8 mouse cellular contexts compared by ENCODE assay signal in genomic region chrX:136742241-136742640, GRCm38 (mm10). TPM values are rescaled to one million over a fixed set of nuclear protein-coding genes. Genes with fewer than 3 reads are reported as not detected.
DNase-seq lines count a peak whose midpoint lies in the region; ATAC-seq and TF ChIP-seq lines count a peak whose summit lies in the region.

No protein-coding gene starts in this region.

- no peaks in the 10 kb centered on the region for H3K27me3 ChIP-seq in C2C12 (ENCODE audit: control insufficient read depth, insufficient read depth, insufficient read length)
- peaks cover 2% of the 10 kb centered on the region; the same call in 1 of the 2 replicates for H3K27me3 ChIP-seq in limb, embryonic 12.5 days

- peaks cover 35% of the 10 kb centered on the region for H3K79me3 ChIP-seq in C2C12 (ENCODE audit: low read depth)

- 0 out of 2 replicates have a peak, but pooled peaks cover 2% of the 10 kb centered on the region for H3K4me1 ChIP-seq in limb, embryonic 12.5 days (replicated peaks)

- no peak for ATAC-seq in limb, embryonic 12.5 days (ENCODE audit: insufficient number of reproducible peaks, insufficient read depth, low FRiP score, low TSS enrichment, low read depth)

- H3K9me3 ChIP-seq in limb, embryonic 12.5 days, result no peaks in the 10 kb centered on the region

- no peak for TF ChIP-seq CTCF in C2C12 (IDR thresholded peaks at IDR 0.05; ENCODE audit: control insufficient read depth, insufficient read depth, insufficient read length)

- peak overlapping the region; percentile 51 for H3K4me2 ChIP-seq in limb, embryonic 12.5 days

- H3K36me3 ChIP-seq in C2C12 (ENCODE audit: control insufficient read depth, insufficient read depth), result peaks cover 25% of the 10 kb centered on the region
- peaks cover 6% of the 10 kb centered on the region; the same call in 1 of the 2 replicates for H3K36me3 ChIP-seq in limb, embryonic 12.5 days

- peak overlapping the region; percentile 29 for H3K4me3 ChIP-seq in C2C12 (ENCODE audit: insufficient read depth, poor library complexity, severe bottlenecking)
- peak overlapping the region; percentile 47 for H3K4me3 ChIP-seq in limb, embryonic 12.5 days (replicated peaks)

- peak overlapping the region; percentile 86 for H3K27ac ChIP-seq in limb, embryonic 12.5 days

- DNase-seq in adrenal gland, postnatal 10 days, result peak; percentile 17
- DNase-seq in adrenal gland, adult 2 months, result no peak
- DNase-seq in forelimb bud, embryonic 11.5 days (ENCODE audit: low read depth, low spot score), result peak; percentile 4
- DNase-seq in neural tube, embryonic 10.5 days (ENCODE audit: extremely low spot score, low spot score), result peak; percentile 14
- no peak for DNase-seq in ovary, adult 18-20 months (ENCODE audit: low spot score)
- DNase-seq in testis, postnatal 14 days (ENCODE audit: low spot score), result no peak

- H3K9ac ChIP-seq in limb, embryonic 12.5 days (replicated peaks), result peak overlapping the region; percentile 51

- WGBS in limb, embryonic 12.5 days, result 25% methylated on average over 10 of the region's 10 CpGs

- H3ac ChIP-seq in C2C12 (ENCODE audit: control insufficient read depth, insufficient read length, low read depth), result peak overlapping the region; percentile 59

- peaks cover 39% of the 10 kb centered on the region for H3K79me2 ChIP-seq in C2C12 (ENCODE audit: control insufficient read depth, insufficient read depth)

TF ChIP-seq in C2C12, 6 proteins besides CTCF, POLR2A, EP300 and RAD21:
- TF ChIP-seq MYOD1 (IDR thresholded peaks at IDR 0.05; ENCODE audit: control insufficient read depth, insufficient read length, low read depth), result no peak
- no peak for TF ChIP-seq CEBPB (IDR thresholded peaks at IDR 0.05; ENCODE audit: low read depth)
- TF ChIP-seq MYOG (IDR thresholded peaks at IDR 0.05; ENCODE audit: control insufficient read depth, extremely low read depth, insufficient read length), result no peak
- no peak for TF ChIP-seq MAX (IDR thresholded peaks at IDR 0.05)
- TF ChIP-seq USF1 (IDR thresholded peaks at IDR 0.05; ENCODE audit: low read depth), result no peak
- TF ChIP-seq FOSL1 (IDR thresholded peaks at IDR 0.05; ENCODE audit: insufficient read depth, low read length, poor library complexity, severe bottlenecking), result no peak

RNA-seq across cellular contexts. Expression of gene Morf4l2, which starts 1.2 kb away (rescaled TPM):
- 100 to 1,000 TPM; 226 to 278 TPM for total RNA-seq in adrenal gland, postnatal 10 days (2021)
- 100 to 1,000 TPM; 323 to 342 TPM for total RNA-seq in adrenal gland, adult 2 months (2021)
- polyA plus RNA-seq in adrenal gland, adult 2 months (2012; rRNA removed), result 10.3 and 10.5 TPM in 2 replicates
- polyA plus RNA-seq in C2C12 (2012; fragmentation: generic; extraction: Trizol), result 225 TPM
- polyA plus RNA-seq in limb, embryonic 12.5 days (2016; fragmentation: Nextera tagmentation; extraction: Ambion mirVana), result 576 and 582 TPM in 2 replicates

RNA-seq across cellular contexts. Expression of gene Tceal1, which starts 34.5 kb away (rescaled TPM):
- total RNA-seq in adrenal gland, postnatal 10 days (2021), result 1 to 10 TPM; 6.4 to 6.9 TPM
- total RNA-seq in adrenal gland, adult 2 months (2021), result 10 to 100 TPM; 10.3 to 11.8 TPM
- polyA plus RNA-seq in adrenal gland, adult 2 months (2012; rRNA removed), result 0.81 and 1.1 TPM in 2 replicates
- polyA plus RNA-seq in C2C12 (2012; fragmentation: generic; extraction: Trizol), result 0.42 TPM
- polyA plus RNA-seq in limb, embryonic 12.5 days (2016; fragmentation: Nextera tagmentation; extraction: Ambion mirVana), result 9.9 and 10.2 TPM in 2 replicates

RNA-seq across cellular contexts. Expression of gene Glra4, which starts 37.7 kb away (rescaled TPM):
- total RNA-seq in adrenal gland, postnatal 10 days (2021), result not detected
- under 1 TPM; 0.14 TPM for total RNA-seq in adrenal gland, adult 2 months (2021)
- polyA plus RNA-seq in adrenal gland, adult 2 months (2012; rRNA removed), result not detected in 2 replicates
- polyA plus RNA-seq in C2C12 (2012; fragmentation: generic; extraction: Trizol), result not detected
- polyA plus RNA-seq in limb, embryonic 12.5 days (2016; fragmentation: Nextera tagmentation; extraction: Ambion mirVana), result 0.18 TPM in 1 of 2 replicates, not detected in the other

Comparison
In these comparisons a context has a peak if more than half of its experiments do, and no peak if none do; other contexts are left out.
1. DNase-seq: peak in adrenal gland, postnatal 10 days (single experiment), forelimb bud, embryonic 11.5 days (single experiment) and neural tube, embryonic 10.5 days (single experiment); none in adrenal gland, adult 2 months (single experiment), ovary, adult 18-20 months (single experiment) and testis, postnatal 14 days (single experiment).
2. RNA of gene Morf4l2, which starts 1.2 kb away (polyA plus RNA-seq): 576 to 582 TPM in limb, embryonic 12.5 days and 225 TPM in C2C12 (single experiment); 10.3 to 10.5 TPM in adrenal gland, adult 2 months; every median in the first group is over 10 times any median in the second.